Mouse (Mus musculus): ENCODE measurements around the gene Naxd. TPM values are rescaled to one million over a fixed set of nuclear protein-coding genes. Genes with fewer than 3 reads are reported as not detected.
"Not testable (repeated sequence)": the region's sequence is repeated elsewhere in the genome, so short reads cannot be mapped to it uniquely, and the experiment has no call there.

The Naxd gene
- polyA plus RNA-seq, 2 experiments from 2014 or later = 46.7 to 61.4 TPM

DNA sequence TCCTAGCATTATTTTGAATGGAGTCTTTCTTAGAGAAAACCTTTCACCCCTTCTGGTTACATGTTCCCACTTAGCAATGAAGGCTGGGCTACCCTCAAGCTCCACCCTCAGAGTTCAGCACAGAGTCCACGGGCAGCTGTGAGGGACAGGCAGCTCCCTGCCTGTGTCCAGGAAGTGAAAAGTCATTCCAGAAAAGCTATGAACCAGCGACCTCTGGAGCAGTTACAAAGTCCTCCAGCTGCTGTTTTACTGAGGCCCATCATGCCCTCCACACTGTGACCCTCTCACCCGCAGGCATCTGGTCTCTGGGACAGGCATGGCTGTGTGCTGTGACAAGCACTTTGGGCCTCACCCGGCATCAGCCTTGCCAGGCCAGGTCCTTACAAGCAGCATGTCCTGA lies 24.2 kb upstream of the Naxd start:
- no peak for ATAC-seq

GRCm38 (mm10) chr8:11475397-11475796 lies 21.9 kb upstream of the Naxd start:
- no peak for ATAC-seq

GRCm38 (mm10) chr8:11475876-11476275 lies 21.4 kb upstream of the Naxd start:
- no peak for ATAC-seq

- peak; percentile 15 for ATAC-seq
Measured at GRCm38 (mm10) chr8:11476338-11477177, 20.7 kb upstream of the Naxd start.

GRCm38 (mm10) chr8:11477178-11477553 lies 20.1 kb upstream of the Naxd start:
- ATAC-seq = no peak

GRCm38 (mm10) chr8:11477811-11478761 lies 19.2 kb upstream of the Naxd start, which contains the start of gene Rab20:
Gene Rab20, minus strand, starts transcription at chr8:11478710.
- ATAC-seq = peak; percentile 56

- ATAC-seq = no peak
Measured at GRCm38 (mm10) chr8:11478807-11479527, 18.3 kb upstream of the Naxd start.

DNA sequence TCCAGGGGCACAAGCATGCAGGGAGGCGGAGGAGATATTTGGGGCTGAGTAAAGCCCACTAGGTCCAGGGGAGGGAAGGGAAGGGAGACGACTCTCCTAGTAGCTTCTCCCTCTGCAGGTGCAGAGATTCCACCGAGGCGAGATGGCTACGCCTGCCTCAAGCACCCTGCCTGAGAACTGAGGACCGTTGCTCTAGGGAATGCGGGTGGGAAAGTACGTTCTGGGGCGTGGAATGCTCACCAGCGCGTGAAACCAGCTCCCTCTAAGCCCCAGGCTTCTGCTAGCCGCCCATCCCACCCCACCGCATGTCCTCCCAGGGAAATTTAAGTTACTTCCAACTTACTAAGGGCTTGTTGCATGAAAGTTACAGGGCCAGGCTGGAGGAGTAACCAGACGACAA lies 17.7 kb upstream of the Naxd start:
- no peak for ATAC-seq

GRCm38 (mm10) chr8:11481876-11482275 lies 15.4 kb upstream of the Naxd start:
- ATAC-seq = no peak

DNA sequence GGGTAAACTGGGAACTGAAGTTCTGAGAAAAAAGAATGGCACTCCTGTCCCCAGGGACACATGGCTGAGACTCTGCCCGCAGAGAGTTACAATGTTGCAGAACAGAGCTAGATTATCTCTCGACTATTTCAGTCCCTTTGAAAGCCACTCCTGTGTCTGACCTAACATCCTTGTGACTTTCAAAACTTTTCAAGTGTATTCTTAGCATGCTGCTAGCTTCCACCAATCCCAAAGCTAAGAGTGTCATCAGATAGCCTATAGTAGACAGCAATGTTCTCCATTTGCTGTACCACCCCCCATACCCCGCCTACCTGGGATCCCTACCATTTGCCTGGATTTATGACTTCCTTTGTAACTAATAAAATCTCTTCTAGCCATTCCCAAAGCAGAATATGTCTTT lies 14.8 kb upstream of the Naxd start:
- ATAC-seq = no peak

DNA sequence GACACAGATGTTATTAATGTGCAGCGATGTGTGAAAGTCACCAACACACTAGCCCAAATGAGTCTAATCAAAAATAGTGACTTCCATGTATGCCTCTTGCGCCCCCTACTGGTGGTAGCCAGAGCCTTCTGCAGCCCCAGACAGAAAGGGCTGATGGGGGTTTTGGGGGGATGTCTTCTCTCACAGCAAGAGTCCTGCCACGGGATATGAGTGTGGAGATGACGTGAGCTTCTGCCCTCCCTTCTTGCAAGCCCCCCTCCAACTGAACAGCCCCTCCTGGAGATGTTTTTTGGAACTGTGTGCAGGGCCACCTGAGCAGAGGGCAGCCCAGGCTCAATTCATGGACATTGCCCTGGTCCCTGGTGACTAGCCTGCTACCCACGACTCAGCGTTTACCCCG lies 11.2 kb upstream of the Naxd start:
- ATAC-seq = peak; percentile 52

DNA sequence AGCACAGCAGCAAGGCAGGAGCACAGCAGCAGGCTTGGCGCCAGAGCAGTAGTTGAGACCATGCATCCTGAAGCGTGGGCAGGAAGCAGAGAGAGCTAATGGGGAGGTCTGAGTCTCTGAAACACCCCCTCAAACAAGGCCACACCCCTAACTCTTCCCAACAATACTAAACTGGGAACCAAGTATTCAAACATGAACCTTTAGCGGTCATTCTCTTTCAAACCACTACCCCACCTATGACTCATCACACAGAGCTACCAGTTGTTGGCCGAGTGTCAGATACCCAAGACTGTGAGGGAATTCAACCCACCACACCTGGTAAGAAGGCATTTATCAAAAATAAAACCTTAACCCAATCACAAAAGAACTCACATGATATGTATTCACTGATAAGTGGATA lies 10.1 kb upstream of the Naxd start:
- ATAC-seq = no peak

- ATAC-seq = not testable (repeated sequence)
Measured at GRCm38 (mm10) chr8:11492340-11492739, 5.0 kb upstream of the Naxd start.

DNA sequence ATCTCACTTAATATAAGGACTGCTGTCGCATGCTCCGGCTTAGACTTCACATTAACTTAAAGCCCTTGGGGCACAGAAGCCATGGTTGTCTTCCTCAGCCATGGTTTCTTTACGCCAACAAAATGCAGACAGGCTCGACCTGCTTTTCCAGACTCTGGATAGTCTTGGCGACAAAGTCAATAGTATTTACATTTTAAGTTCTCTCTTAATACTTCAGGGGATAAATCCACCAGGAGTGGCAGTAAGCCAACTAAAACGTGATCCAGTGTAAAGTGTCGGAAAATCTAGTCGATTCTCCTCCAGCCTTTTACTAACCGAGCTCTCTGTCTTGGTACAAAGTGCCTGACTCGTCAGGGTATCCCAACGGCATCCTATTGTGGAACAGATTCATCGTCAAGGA lies 975 bp downstream of the Naxd start:
- no peak for ATAC-seq

- ATAC-seq = no peak
Measured at GRCm38 (mm10) chr8:11498786-11499485, 1.6 kb downstream of the Naxd start.

DNA sequence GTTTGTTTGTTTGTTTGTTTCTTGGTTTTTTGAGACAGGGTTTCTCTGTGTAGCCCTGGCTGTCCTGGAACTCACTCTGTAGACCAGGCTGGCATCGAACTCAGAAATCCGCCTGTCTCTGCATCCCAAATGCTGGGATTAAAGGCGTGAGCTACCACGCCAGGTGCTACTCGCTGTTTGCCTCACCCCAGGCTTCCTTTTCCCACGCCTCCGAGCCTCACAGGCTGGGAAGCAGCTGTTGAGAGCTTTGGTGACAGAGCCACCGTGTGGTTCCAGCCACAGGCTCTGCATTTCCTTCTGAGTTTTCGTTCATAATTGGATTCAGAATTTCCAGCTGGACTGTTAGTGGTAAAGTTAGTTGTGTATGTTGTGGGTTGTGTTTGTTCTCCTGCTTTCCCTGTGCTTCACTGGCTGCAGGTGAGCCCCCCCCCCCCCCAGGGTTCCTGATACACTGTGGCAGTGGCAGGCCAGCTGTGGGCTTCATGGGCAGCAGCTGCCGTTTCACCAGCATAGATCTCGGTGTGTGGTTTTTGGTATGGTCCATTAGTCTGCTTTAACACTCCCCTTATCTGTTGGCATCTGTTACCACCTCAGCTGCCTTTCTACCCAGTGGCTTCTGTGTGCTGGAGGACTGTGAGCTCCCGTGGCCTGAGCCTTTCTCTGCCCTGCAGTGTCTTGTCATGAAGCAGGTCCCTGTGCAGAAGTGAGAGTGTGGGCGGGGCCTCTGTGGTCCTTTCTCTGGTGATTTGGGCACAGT lies 6.3 kb downstream of the Naxd start:
- ATAC-seq = no peak

DNA sequence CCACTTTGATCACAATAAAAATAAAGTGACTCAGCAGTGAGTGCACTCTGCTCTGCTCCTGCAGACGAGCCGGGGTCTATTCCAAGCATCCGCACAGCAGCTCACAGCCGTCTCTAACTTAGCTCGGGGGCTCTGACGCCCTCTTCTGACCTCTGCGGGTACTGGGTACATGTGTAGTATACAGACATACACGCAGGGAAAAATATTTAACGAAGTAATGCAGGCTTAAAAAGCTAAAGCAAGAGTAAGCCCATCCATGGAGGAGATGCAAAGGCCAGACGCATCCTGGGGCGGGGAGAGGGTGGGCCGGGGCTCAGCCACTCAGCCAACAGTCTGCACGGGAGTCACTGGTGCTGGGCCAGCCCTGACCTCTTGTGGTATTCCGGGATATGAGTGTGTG lies 8.8 kb downstream of the Naxd start:
- no peak for ATAC-seq

GRCm38 (mm10) chr8:11506802-11507201 lies 9.5 kb downstream of the Naxd start:
- no peak for ATAC-seq

DNA sequence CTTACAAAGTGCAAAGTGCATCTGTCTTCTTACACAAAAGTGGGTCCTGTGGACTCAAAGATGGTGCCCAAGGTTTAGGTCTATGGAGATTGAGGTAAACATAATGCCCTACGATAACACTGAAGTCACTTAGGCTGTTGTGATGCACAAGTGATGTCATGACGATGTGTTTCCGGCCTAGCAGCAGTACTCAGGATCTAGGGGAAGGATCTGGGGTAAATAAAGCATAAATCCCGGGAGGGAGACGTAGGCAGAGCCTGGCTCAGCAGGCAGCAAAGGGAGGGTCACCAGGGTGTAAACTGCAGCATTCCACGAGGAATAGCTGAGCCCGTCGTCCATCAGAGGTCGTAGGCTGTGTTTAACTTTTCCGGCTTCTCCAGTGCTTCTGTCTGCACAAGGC lies 11.6 kb downstream of the Naxd start:
- ATAC-seq = no peak

- ATAC-seq = no peak
Measured at GRCm38 (mm10) chr8:11510971-11511370, 13.7 kb downstream of the Naxd start.

DNA sequence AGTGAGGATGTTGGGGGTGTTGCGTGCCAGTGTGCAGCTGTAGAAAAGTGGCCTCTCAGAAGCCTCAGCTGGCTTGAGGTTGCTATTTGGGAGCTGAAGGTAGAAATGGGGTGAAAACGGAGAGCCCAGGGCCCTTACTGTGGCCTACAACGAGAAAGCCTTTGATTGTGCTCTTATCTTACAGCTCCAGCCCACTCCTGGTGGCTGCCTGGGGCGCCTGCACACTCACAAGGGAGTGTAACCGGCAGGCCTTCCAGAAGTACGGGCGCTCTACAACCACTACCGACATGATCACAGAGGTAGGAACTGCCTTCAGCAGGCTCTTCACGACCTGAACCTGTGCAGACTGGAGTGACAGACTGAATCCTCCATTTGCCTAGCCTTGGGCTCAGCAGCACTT lies 15.4 kb downstream of the Naxd start:
- ATAC-seq = no peak

DNA sequence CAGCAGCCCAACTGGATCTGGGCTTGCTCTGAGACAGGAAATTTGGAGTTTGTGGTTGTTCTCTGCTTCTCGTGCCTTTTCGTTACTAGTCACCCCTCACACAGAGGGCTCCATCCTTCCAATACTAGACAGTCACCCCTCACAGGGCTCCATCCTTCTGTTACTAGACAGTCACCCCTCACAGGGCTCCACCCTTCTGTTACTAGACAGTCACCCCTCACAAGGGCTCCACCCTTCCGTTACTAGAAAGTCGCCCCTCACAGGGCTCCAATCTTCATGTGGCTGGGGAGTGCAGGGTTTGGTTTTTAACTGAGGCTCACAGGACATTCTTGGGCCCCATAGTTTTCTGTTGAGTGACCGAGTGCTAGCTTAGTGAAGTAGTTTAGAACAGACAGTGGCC lies 15.9 kb downstream of the Naxd start:
- ATAC-seq = no peak

Measured in activated CD4-positive, CD25-positive, alpha-beta regulatory T cell, adult 4 months (primary cell).